Mouse (Mus musculus): ENCODE results near the gene Srgap3.

The Srgap3 gene

DNA sequence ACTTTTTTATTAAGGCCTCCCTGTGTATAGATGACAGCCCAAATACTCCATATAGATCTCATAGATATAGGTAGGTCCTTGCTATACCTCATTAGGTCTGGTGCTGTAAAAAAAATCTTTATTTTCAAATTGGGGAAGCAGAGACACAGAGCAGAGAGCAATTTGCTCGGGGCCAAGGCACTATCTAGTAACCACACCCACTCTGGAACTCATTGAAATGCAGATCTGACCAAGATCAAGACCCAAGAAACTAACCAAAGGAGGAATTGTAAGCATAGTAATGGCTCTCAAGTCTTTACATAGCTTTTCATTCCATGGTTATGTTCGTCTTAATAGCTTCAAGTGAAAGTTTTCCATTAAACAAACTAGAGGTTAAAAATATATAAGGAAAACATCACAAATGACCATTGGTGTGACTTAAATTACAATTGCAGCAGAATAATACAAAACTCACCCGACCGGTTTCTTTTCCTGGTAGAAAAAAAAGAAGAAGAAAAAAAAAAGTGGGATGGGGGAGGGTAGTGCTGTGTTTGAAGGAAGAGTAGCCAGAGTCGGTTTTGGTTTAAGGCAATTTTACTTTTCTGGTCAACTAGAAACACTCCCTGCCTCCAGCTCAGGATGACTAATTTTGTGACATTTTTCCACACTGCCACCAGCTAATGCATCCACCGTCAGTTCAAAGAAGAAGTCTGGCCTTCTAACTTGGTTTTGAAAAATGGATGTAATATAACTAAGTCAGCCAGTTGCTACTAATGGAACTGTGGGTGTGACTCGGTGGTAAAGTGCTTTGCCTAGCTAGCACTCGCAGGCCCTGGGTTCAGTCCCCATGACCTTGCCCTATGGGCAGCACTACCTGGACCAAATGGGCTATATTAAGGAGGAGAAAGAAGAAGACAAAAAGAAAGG is 3.4 kb upstream of the Srgap3 start:
- no peak for DNase-seq (ENCODE audit: low read depth)

GRCm38 (mm10) chr6:112949220-112949619 is 2.2 kb upstream of the Srgap3 start:
- no peak for DNase-seq (ENCODE audit: low read depth)

- no peak for DNase-seq (ENCODE audit: low read depth)
Observed at GRCm38 (mm10) chr6:112948416-112948815, 1.4 kb upstream of the Srgap3 start.

- DNase-seq (ENCODE audit: low read depth): no peak
Observed at GRCm38 (mm10) chr6:112946021-112946811, 850 bp downstream of the Srgap3 start.

DNA sequence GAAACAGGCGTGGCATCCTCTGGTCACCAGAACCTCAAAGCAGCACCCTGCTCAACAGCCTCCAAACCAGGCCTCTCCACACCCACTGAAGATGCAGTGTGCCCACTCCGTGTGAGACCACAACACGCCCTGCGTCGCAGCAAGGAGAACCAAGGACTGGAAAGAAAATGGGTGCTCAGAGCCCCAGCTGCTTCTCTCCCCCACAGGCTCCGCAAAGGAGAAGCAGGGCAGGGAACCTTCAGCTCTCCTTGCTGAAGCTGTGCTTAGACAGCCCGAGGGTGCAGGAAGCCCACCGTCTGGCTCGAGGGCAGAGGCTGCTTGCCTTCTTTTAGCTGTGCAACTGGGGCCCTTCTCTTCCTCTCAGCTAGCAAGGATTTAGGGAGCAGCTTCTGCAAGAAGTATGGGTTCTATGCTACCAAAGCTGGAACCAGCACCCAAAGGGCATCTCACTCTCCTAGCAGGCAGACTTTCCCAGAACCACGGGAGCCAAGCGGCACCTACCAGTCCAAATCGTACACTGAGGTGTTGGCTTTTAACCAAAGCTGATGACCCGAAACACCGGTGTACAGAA is 1.8 kb downstream of the Srgap3 start:
- DNase-seq (ENCODE audit: low read depth): no peak

DNA sequence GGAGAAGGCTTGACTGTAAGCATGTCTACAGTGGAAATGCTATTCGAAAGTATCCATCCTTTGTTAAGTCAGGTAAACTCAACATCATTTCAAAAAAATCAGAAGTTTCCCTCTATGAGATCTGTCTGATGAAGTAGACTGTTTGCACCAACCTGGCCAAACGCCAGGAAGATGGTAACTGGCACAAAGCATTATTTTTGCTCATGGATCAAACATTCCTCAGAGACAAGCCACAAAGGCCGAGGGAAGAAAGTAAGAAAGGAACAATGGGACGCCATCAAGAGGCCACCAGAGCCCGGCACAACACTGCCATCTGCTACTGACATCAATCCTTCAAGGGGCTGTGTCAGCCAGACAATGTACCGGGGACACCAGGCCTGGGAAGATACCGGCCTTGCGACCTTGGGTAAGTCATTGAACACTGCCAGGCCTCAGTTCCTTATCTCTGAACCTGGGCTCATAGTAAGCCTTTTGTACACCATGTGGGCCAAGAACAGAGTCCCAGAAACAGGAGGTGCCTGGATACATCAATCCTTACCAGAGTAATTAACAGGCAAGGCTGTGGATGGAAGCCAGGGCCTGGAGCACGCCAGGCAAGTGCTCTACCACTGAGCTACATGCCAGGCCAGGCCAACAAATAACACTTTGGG is 3.3 kb downstream of the Srgap3 start:
- no peak for DNase-seq (ENCODE audit: low read depth)

- no peak for DNase-seq (ENCODE audit: low read depth)
Observed at GRCm38 (mm10) chr6:112939281-112939680, 7.8 kb downstream of the Srgap3 start.

DNA sequence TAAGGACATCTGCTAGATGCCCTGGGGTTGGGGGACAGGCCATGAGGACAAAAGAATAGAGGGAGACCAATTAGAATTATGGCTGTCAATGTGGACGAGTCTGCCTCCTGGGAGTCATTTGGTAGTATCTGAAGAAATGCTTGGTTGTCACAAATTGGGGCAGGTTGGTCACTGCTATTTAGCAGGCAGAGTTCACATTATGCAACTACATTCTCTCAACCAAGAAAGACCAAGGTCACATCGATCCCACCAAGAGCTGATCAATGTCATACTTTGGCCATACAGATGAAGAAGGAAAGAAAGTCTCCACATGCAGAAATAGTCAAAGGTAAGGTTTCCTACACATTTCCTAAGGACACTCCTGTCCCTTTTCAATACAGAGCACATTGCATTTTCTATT is 9.3 kb downstream of the Srgap3 start:
- no peak for DNase-seq (ENCODE audit: low read depth)

GRCm38 (mm10) chr6:112934501-112934900 is 12.6 kb downstream of the Srgap3 start:
- DNase-seq (ENCODE audit: low read depth): no peak

DNA sequence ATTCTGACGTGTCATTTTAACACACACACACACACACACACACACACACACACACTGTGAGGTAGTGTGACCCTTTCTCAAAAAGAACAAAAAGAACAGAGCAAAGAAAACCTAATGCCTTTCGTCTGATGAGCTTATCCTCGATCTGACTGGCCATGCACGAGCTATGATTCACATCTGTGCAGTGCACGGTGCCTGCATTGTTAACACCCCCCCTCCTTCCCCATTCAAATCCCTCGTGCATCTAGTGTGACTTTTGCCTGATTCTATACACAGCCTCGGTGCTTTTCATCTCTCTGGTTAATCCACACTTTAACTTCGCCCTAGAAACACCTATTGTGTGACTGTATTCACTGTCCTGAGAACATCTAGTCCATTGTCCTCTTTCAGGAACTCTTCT is 14.5 kb downstream of the Srgap3 start:
- no peak for DNase-seq (ENCODE audit: low read depth)

- no peak for DNase-seq (ENCODE audit: low read depth)
Observed at GRCm38 (mm10) chr6:112930011-112930451, 17.0 kb downstream of the Srgap3 start.

DNA sequence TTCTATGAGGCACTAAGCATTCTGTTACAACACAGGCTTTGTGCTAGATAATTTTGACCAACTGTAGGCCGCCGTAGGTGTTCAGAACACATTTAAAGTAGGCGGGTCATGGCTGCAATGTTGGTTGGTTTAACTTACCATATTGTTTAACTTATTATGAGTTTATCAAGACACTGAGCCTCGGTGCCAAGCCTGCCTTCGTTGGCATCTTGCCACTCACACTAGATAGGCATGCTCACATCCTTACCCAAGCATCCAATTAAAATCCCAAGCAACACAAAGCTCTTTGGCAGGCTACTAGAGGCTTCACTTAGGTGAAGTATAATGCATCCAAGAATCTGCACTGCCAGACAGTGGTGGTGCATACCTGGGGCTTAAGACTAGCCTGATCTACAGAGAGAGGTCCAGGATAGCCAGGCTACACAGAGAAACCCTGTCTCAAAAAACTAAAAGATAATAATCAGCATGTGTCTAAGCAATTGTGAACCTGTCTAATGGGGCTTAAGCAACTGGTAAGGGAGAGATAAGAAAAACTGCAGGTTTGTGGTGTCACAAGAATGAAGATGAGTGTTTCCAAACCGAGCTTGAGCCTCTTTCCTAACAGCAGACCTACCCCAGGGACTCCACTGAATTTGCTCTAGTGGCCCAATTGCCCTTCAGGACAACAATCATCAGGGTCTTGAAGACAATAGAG is 17.6 kb downstream of the Srgap3 start:
- DNase-seq (ENCODE audit: low read depth): no peak

DNA sequence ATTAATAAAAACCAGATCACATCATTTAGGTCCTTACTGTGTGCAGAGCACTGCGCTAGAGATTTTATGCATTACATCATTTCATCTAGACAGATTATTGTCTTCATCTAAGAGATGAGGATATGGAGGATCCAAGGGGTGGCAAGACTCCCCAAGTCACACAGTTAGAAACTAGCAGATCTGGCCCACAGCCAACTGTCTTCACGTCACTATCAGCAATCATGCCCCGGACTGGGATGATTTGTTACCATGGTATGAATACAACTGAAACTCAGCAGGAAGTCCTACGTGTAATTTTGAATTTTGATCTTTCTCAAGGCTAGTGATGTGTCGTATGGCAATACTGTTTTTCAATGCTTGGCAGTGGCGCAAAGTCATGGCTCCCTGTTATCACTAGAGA is 18.2 kb downstream of the Srgap3 start:
- no peak for DNase-seq (ENCODE audit: low read depth)

- DNase-seq (ENCODE audit: low read depth): no peak
Observed at GRCm38 (mm10) chr6:112927341-112927740, 19.7 kb downstream of the Srgap3 start.

DNA sequence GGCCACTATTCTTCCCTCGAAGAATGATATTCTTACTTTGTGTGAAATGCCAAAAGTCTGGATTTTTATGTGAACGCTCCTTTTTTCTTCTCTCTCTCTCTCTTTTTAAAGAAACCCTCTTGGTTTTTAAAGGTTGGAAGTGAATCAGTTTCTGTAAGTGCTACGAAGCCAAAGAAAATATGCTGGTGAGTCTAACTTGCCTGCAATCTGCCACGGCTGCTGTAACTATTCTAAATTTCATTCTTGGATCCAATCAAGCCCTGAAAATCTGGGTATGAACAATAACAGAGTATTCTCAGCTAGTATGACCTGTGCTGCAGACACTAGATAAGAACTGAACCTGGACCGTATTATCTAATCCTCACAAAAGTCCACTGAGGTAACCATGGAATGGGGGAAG is 21.1 kb downstream of the Srgap3 start:
- DNase-seq (ENCODE audit: low read depth): no peak

DNA sequence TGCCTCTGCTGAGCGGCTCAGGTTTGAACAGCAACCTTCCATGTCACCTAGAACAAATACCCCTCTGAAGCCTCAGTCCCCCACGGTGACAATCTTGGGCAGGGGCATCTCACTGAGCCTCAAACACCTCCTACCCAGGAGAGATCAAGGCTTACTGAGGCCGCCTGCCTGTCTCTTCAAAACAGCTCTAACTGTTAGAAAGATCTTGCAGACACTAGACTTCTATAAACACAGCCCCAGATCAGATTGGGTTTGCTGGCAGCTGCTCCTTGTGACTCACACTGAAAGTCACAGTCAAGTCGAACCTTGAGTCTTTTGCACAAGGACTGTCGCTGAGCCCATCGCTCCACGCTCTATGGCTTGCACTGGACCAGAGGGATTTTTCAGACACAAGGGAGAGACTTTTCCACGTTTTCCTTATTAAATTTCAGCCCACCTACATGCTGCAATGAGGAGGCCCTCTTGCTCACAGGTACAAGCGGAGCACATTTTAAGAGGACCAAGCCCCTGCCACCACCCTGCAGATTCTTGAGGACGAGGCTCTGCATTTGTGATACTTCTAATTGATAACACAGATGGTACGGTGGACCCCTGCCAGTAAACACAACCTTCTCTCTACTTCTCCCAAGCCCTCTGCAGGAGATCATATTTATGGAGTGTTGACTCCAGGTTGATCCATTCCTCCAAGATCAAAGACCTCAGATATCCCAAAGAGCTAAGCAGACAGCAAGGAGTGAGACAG is 21.7 kb downstream of the Srgap3 start:
- DNase-seq (ENCODE audit: low read depth): no peak

DNA sequence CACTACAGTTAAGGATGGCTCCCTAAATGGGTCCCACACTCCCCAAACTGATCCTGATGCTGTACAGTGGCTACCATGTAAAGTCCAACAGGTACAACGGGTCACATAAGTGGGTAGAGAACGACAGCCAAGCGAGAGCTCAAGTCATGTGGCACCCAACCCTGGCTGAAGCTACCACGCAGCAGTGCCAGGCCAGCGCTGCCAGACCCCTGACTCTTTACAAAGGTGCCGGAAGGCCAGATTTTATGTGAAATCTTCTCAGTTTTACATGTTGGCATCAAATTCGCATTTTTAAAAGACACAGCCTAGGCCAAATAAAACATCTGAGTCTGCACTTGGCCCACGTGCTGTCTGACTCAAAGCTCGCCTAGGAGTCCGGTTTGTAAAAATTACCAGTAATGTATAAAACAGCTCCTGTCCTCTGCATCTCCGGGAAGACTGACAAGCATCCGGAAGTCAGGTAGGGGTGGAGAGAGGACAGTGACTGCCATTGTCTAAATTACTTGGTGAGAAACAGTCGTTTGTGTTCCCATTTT is 22.4 kb downstream of the Srgap3 start:
- no peak for DNase-seq (ENCODE audit: low read depth)

DNA sequence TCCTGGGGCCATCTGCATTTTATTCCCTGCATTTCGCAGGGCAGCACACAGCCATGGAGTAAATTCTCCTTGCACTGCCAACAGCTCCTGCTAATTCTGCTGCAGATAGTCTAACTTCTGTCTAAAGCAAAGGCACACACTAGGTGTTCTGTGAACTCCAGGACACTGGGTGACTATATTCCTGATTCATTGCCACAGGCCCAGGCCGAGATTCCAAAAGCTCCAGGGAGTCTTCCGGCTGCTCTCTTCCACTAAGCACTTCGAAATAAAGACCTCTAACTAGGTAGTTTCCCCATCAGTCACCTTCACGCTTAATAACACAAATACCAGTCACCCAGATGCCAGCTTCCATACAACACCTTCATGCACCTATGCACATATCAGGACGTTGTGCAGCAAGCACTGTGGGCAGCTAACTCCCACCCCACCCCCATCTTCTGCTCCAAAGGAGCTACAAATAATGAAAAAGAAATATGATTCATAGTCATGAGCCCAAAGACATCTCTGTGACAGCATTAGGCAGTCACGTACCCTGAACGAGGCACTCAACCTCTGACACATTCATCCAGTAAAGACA is 26.4 kb downstream of the Srgap3 start:
- no peak for DNase-seq (ENCODE audit: low read depth)

GRCm38 (mm10) chr6:112917717-112918116 is 29.3 kb downstream of the Srgap3 start:
- DNase-seq (ENCODE audit: low read depth): no peak

DNA sequence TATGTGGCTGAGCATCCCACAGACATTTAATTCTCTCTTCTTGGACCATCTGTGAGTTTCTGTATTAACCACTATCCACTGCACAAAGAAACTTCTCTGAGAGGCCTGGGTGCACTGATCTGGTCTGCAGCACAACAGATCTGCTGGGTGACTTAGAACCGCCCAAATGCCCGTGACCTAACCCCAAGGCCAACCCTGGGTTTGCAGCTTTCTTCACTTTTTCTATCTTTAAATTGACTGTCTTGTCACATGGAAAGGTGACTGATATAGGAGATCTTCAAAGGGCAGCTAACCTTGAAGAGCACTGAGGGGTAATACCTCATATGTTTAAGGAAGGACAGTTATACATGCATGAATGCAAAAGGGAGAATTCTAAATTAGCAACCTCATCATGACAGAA is 30.8 kb downstream of the Srgap3 start:
- no peak for DNase-seq (ENCODE audit: low read depth)

Measured in c-Kit-positive CD71-positive TER-119-negative erythroid progenitor cells, embryonic 14.5 days (primary cell).